Mouse (Mus musculus) heart, postnatal 0 days (tissue): ENCODE results near the gene Cxcl2.

Source experiments
- CTCF ChIP-seq: IDR thresholded peaks from 2 replicates; pipeline ENCODE4 v1.5.1; 2016; ENCODE audit warnings: antibody characterized with exemption, control low read depth, low read depth
- EP300 ChIP-seq: IDR thresholded peaks from 2 replicates; pipeline ENCODE4 v1.6.1; 2016; ENCODE audit warnings: antibody characterized with exemption, low read depth

GRCm38 (mm10) chr5:90877173-90877512, 26.5 kb upstream of the Cxcl2 start:
- no peak for TF ChIP-seq EP300
- no peak for TF ChIP-seq CTCF
